In the genomic region with DNA sequence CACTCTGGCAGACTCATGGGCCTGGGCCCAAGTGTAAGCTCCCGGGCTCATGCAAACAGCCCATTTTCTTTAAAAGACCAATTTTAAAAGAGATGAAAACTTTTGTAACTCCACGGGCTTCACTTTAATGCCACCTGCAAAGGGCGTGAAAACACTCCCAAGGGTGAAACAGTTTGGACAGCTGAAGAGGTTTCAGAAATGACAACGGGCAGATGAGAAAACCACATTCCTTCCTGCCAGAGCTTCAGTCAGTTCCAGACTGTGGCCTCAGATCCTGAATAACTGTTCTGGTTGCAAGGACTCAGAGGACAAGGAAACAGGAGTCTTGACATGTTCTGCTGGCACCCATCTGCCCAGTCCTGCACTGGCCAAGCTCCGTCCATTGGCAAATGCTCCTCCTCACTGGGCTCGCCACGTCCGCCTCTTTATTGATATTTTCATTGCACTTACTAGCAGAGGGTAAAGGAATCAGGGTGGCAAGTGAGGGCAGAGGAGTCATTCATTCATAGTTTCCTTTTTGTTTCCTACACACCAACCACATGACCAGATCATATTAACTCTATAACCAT, we compare ENCODE assay signal across 22 mouse cellular contexts.
A peak's percentile ranks its signal among the peaks of the same experiment; 100 is the strongest.
DNase-seq lines count a peak whose midpoint lies in the region; ATAC-seq and TF ChIP-seq lines count a peak whose summit lies in the region.
"Had no signal": no experiment of that assay in that cellular context is flagged by ENCODE, and none has a peak within 500 bp of the region (broad histone marks: within the 10 kb centered on the region; RNA-seq: fewer than 3 reads in every experiment).

No protein-coding gene starts in this region.

- peaks cover 96% of the 10 kb centered on the region for H3K4me1 ChIP-seq in hindbrain, embryonic 10.5 days (replicated peaks)
- peaks cover 88% of the 10 kb centered on the region for H3K4me1 ChIP-seq in hindbrain, embryonic 12.5 days
- no peaks in the 10 kb centered on the region; the same call in 1 of the 2 replicates for H3K4me1 ChIP-seq in intestine, postnatal 0 days (replicated peaks; ENCODE audit: control insufficient read depth, insufficient read depth, low read length)

- H3K36me3 ChIP-seq in hindbrain, embryonic 10.5 days = peaks cover 39% of the 10 kb centered on the region
- H3K36me3 ChIP-seq in hindbrain, embryonic 12.5 days = no peaks in the 10 kb centered on the region
- H3K36me3 ChIP-seq in intestine, postnatal 0 days (ENCODE audit: control insufficient read depth, insufficient read depth) = no peaks in the 10 kb centered on the region
- H3K36me3 ChIP-seq: embryonic facial prominence, embryonic 15.5 days; neural tube, embryonic 12.5 days had no signal

- H3K27me3 ChIP-seq in hindbrain, embryonic 10.5 days (ENCODE audit: insufficient read depth, poor library complexity, severe bottlenecking) = no peaks in the 10 kb centered on the region
- no peaks in the 10 kb centered on the region for H3K27me3 ChIP-seq in hindbrain, embryonic 12.5 days
- H3K27me3 ChIP-seq in intestine, postnatal 0 days (replicated peaks; ENCODE audit: control insufficient read depth, insufficient read depth, low read length) = no peaks in the 10 kb centered on the region
- H3K27me3 ChIP-seq: embryonic facial prominence, embryonic 15.5 days; neural tube, embryonic 12.5 days had no signal

- TF ChIP-seq CTCF in intestine, postnatal 0 days (IDR thresholded peaks at IDR 0.05; ENCODE audit: low read depth) = no peak

- WGBS in hindbrain, embryonic 10.5 days = 91% methylated on average over 8 of the region's 8 CpGs
- WGBS in hindbrain, embryonic 12.5 days = 82% methylated on average over 8 of the region's 8 CpGs
- WGBS in intestine, postnatal 0 days = 85% methylated on average over 8 of the region's 8 CpGs

- no peak for ATAC-seq in hindbrain, embryonic 12.5 days (ENCODE audit: low FRiP score)
- ATAC-seq in intestine, postnatal 0 days = no peak

- H3K27ac ChIP-seq in hindbrain, embryonic 10.5 days = peak overlapping the region; percentile 74
- no peak overlapping the region for H3K27ac ChIP-seq in hindbrain, embryonic 12.5 days
- no peak overlapping the region for H3K27ac ChIP-seq in intestine, postnatal 0 days (ENCODE audit: low read depth, low read length)
- H3K27ac ChIP-seq: embryonic facial prominence, embryonic 15.5 days; neural tube, embryonic 12.5 days had no signal

- DNase-seq in cerebellum, adult 9-10 months = peak; percentile 57
- DNase-seq in cerebellum, postnatal 4 days (ENCODE audit: low spot score in 2 of 2) = no peak
- no peak for DNase-seq in hindbrain, embryonic 10.5 days (ENCODE audit: low spot score)
- peak; percentile 10 for DNase-seq in 416B (ENCODE audit: low read depth)
- peak; percentile 60 to 65 for DNase-seq in cerebellum, postnatal 14 days
- no peak for DNase-seq in thymus, adult 18-20 months
- DNase-seq: adrenal gland, adult 2 months; heart, postnatal 4 days; kidney, adult 8-10 months; kidney, postnatal 14 days; left cerebral cortex, postnatal 4 days; lung, adult 18-20 months; lung, postnatal 14 days; thymus, postnatal 36 days had no signal

- no peak overlapping the region for H3K9ac ChIP-seq in hindbrain, embryonic 12.5 days
- H3K9ac ChIP-seq in intestine, postnatal 0 days (ENCODE audit: low read depth, low read length) = no peak overlapping the region
- H3K9ac ChIP-seq: embryonic facial prominence, embryonic 15.5 days; neural tube, embryonic 12.5 days had no signal

- H3K4me3 ChIP-seq in hindbrain, embryonic 10.5 days = no peak overlapping the region
- H3K4me3 ChIP-seq in hindbrain, embryonic 12.5 days = no peak overlapping the region
- H3K4me3 ChIP-seq in intestine, postnatal 0 days (ENCODE audit: low read depth, low read length) = no peak overlapping the region
- H3K4me3 ChIP-seq: embryonic facial prominence, embryonic 15.5 days; forebrain, embryonic 10.5 days; megakaryocyte, embryonic 14.5 days; neural tube, embryonic 12.5 days had no signal

- no peak overlapping the region for H3K4me2 ChIP-seq in hindbrain, embryonic 12.5 days (replicated peaks)
- H3K4me2 ChIP-seq in intestine, postnatal 0 days (replicated peaks; ENCODE audit: low read depth) = no peak overlapping the region
- H3K4me2 ChIP-seq: embryonic facial prominence, embryonic 15.5 days; heart, embryonic 11.5 days; liver, embryonic 11.5 days; neural tube, embryonic 12.5 days had no signal

- H3K9me3 ChIP-seq in hindbrain, embryonic 10.5 days = no peaks in the 10 kb centered on the region
- no peaks in the 10 kb centered on the region for H3K9me3 ChIP-seq in hindbrain, embryonic 12.5 days (replicated peaks)
- no peaks in the 10 kb centered on the region for H3K9me3 ChIP-seq in intestine, postnatal 0 days (ENCODE audit: control insufficient read depth)
- H3K9me3 ChIP-seq: embryonic facial prominence, embryonic 15.5 days; forebrain, embryonic 10.5 days; megakaryocyte, embryonic 14.5 days; neural tube, embryonic 12.5 days had no signal

Comparison
In these comparisons a context has a peak if more than half of its experiments do, and no peak if none do; other contexts are left out.
1. DNase-seq: peak in cerebellum, adult 9-10 months (single experiment), 416B (single experiment) and cerebellum, postnatal 14 days (2 of 2); none in cerebellum, postnatal 4 days (0 of 2), hindbrain, embryonic 10.5 days (single experiment) and thymus, adult 18-20 months (0 of 2).